Mouse (Mus musculus) macrophage (primary cell): ENCODE results near the gene Reep1. TPM values are rescaled to one million over a fixed set of nuclear protein-coding genes. Genes with fewer than 3 reads are reported as not detected.

Experiments
- H3K27ac ChIP-seq: fragments of 350-480 bp; formaldehyde crosslinking; 2 replicates; pipeline ENCODE4 v1.9.0; 2021
- H3K36me3 ChIP-seq: fragments of 350-480 bp; formaldehyde crosslinking; 2 replicates; pipeline ENCODE4 v1.9.0; 2021; ENCODE audit errors: inconsistent target
- H3K4me3 ChIP-seq: fragments of 350-480 bp; formaldehyde crosslinking; 2 replicates; pipeline ENCODE4 v1.9.0; 2021; ENCODE audit errors: inconsistent target
- H3K79me2 ChIP-seq: fragments of 350-480 bp; formaldehyde crosslinking; 2 replicates; pipeline ENCODE4 v1.9.0; 2021; ENCODE audit errors: inconsistent target
- WGBS: methylation state at CpG from one replicate; pipeline ENCODE4 v1.1.7; 2026; ENCODE audit warnings: inconsistent platforms; ENCODE audit not compliant: missing documents; 5-methylcytosine and 5-hydroxymethylcytosine counted together
- polyA plus RNA-seq: library from polyadenylated mRNA; stranded (reverse); fragments of 250-400 nt; gene quantifications from 3 replicates; pipeline ENCODE4 v1.2.4, GENCODE M21; 2018; ENCODE audit warnings: inconsistent platforms

Gene Reep1
- polyA plus RNA-seq, 1 experiment from 2014 or later: not detected

DNA sequence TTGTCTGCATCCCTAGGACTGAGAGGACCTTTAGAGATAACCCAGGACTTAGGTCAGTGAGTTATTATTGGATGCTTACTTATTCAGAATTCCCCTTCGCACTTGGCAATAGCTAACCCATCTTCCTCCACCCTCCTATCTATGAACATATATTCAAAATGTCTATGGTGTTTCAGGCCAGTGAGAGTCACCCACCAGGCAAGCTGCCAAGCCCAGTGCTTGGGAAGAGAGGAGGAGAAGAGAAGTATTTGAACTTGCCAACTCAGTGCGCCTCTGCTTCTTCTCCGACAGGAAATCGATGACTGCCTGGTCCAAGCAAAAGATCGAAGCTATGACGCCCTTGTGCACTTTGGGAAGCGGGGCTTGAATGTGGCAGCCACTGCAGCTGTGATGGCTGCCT lies 73.1 kb downstream of the Reep1 start:
- no peaks in the 10 kb centered on the region for H3K79me2 ChIP-seq
- no peak overlapping the region for H3K4me3 ChIP-seq
- 95% methylated on average over 7 of the region's 7 CpGs for WGBS

GRCm38 (mm10) chr6:71783165-71783564 lies 75.8 kb downstream of the Reep1 start:
- WGBS: 99% methylated on average over 5 of the region's 5 CpGs
- Histone ChIP-seq H3K36me3 (no peaks in the 10 kb centered on the region), H3K4me3 (no peak overlapping the region), H3K27ac (no peak overlapping the region), H3K79me2 (no peaks in the 10 kb centered on the region)

More for the DNA sequence above, 73.1 kb downstream of the Reep1 start:
- Histone ChIP-seq H3K36me3 (no peaks in the 10 kb centered on the region), H3K27ac (no peak overlapping the region)

DNA sequence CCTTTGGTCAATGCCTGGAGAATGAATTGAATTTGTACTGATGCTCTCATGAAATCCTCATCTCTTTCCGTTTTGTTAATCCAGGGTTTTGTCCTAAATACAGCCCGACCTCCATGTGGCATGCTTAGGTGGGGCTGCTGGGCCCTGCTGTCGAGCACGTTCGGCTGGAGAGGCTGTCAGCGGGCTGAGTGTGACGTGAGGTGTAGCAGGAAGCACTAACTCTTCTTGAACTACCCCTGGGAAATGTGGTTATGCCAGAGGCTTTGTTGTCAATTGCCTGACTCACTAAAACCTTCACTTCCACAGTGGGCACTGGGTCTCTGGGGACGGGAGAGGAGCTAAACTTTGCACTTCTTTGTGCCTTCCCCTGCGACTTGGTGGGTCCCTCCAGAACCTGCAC lies 81.0 kb downstream of the Reep1 start:
- Histone ChIP-seq H3K36me3 (no peaks in the 10 kb centered on the region), H3K4me3 (no peak overlapping the region), H3K27ac (no peak overlapping the region), H3K79me2 (no peaks in the 10 kb centered on the region)
- WGBS: 46% methylated on average over 9 of the region's 9 CpGs

DNA sequence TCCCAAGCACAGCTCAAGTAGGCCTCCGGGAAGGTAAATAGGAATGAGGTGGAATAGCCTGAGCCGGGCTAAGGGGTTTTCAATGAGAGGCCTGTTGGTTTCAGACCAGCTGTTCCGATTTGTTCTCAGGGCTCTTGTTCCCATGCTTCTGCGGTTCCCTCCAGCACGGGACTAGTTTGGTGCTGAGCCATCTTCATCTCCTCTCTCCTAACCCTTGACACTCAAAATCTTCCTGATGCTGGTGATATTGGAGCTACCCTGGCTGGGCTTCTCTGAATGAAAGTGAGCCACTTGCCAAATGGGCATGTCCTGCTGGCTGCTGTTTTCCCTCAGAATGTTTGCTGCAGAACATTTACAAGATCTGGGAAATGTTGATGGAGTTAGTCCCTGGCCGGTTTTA lies 84.4 kb downstream of the Reep1 start:
- 90% methylated on average over 6 of the region's 6 CpGs for WGBS

GRCm38 (mm10) chr6:71799391-71799790 lies 92.0 kb downstream of the Reep1 start:
- H3K27ac ChIP-seq: no peak overlapping the region
- H3K79me2 ChIP-seq: no peaks in the 10 kb centered on the region
- H3K36me3 ChIP-seq: no peaks in the 10 kb centered on the region
- 86% methylated on average over 3 of the region's 3 CpGs for WGBS
- H3K4me3 ChIP-seq: no peak overlapping the region

More for the DNA sequence above, 84.4 kb downstream of the Reep1 start:
- no peak overlapping the region for H3K4me3 ChIP-seq
- no peak overlapping the region for H3K27ac ChIP-seq
- H3K79me2 ChIP-seq: no peaks in the 10 kb centered on the region
- H3K36me3 ChIP-seq: no peaks in the 10 kb centered on the region

GRCm38 (mm10) chr6:71801011-71801713 lies 93.8 kb downstream of the Reep1 start:
- Histone ChIP-seq H3K36me3 (no peaks in the 10 kb centered on the region), H3K79me2 (no peaks in the 10 kb centered on the region), H3K27ac (no peak overlapping the region), H3K4me3 (no peak overlapping the region)
- 67% methylated on average over 7 of the region's 7 CpGs for WGBS

DNA sequence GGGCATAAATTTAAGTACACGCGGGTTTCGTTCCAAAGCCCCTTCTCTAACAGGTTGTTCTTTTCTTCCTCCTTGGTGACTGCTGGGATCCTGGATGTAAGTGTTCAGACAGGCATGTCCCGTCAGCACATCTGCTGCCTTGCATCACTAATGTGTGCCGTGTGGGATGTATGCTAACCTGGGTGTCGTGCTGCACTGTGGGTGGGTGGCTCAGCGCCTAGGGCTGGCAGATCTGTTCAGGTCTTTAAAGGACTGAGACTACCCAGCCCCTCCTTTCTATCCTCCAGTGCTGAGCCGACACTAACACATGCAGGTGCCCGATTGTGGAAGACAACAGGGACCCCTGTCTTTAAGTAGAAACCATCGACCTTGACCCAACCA lies 94.3 kb downstream of the Reep1 start:
- Histone ChIP-seq H3K4me3 (no peak overlapping the region), H3K27ac (no peak overlapping the region), H3K79me2 (no peaks in the 10 kb centered on the region), H3K36me3 (no peaks in the 10 kb centered on the region)
- WGBS: 81% methylated on average over 10 of the region's 10 CpGs

DNA sequence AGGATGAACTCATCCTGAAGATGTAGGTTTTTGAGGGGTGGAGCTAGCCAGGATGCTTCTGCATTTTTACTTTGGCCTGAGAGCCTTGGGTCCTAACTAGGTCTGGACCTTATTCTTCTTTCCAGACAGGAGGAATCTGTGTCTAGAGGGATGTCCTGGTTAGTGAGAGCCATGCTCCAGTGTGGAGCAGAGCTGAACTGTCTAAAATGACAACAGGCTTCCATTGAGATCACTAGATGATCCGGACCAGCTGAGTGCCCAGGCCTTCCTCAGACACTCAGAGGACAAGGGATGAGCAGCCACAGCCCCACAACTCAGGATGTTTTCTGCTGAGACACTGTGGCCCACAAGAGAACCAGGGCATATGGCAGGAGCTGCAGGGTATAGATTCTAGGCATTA lies 96.2 kb downstream of the Reep1 start:
- 89% methylated on average over 1 of the region's 1 CpGs for whole genome bisulfite sequencing
- no peak overlapping the region for H3K27ac ChIP-seq
- H3K36me3 ChIP-seq: no peaks in the 10 kb centered on the region
- H3K79me2 ChIP-seq: no peaks in the 10 kb centered on the region
- no peak overlapping the region for H3K4me3 ChIP-seq

- 18% methylated on average over 12 of the region's 12 CpGs for WGBS
- Histone ChIP-seq H3K36me3 (no peaks in the 10 kb centered on the region), H3K4me3 (no peak overlapping the region), H3K79me2 (no peaks in the 10 kb centered on the region), H3K27ac (no peak overlapping the region)
Observed at GRCm38 (mm10) chr6:71804061-71804829, 96.9 kb downstream of the Reep1 start.

GRCm38 (mm10) chr6:71806713-71807112 lies 99.4 kb downstream of the Reep1 start:
- WGBS: 45% methylated on average over 1 of the region's 1 CpGs
- Histone ChIP-seq H3K36me3 (no peaks in the 10 kb centered on the region), H3K79me2 (no peaks in the 10 kb centered on the region), H3K4me3 (no peak overlapping the region), H3K27ac (no peak overlapping the region)

GRCm38 (mm10) chr6:71809890-71810289 lies 102.5 kb downstream of the Reep1 start:
- Histone ChIP-seq H3K4me3 (no peak overlapping the region), H3K36me3 (peaks cover 2% of the 10 kb centered on the region; the same call in 1 of the 2 replicates), H3K79me2 (no peaks in the 10 kb centered on the region), H3K27ac (no peak overlapping the region)
- WGBS: 94% methylated on average over 9 of the region's 9 CpGs

GRCm38 (mm10) chr6:71812820-71813219 lies 105.5 kb downstream of the Reep1 start:
- H3K36me3 ChIP-seq: peaks cover 30% of the 10 kb centered on the region
- H3K27ac ChIP-seq: no peak overlapping the region

GRCm38 (mm10) chr6:71819764-71820292 lies 112.5 kb downstream of the Reep1 start:
- 89% methylated on average over 5 of the region's 5 CpGs for WGBS
- H3K4me3 ChIP-seq: no peak overlapping the region
- peaks cover 38% of the 10 kb centered on the region for H3K36me3 ChIP-seq
- H3K27ac ChIP-seq: no peak overlapping the region
- H3K79me2 ChIP-seq: peaks cover 40% of the 10 kb centered on the region

More at GRCm38 (mm10) chr6:71812820-71813219, 105.5 kb downstream of the Reep1 start:
- H3K4me3 ChIP-seq: no peak overlapping the region
- no peaks in the 10 kb centered on the region for H3K79me2 ChIP-seq
- WGBS: 94% methylated on average over 2 of the region's 2 CpGs

DNA sequence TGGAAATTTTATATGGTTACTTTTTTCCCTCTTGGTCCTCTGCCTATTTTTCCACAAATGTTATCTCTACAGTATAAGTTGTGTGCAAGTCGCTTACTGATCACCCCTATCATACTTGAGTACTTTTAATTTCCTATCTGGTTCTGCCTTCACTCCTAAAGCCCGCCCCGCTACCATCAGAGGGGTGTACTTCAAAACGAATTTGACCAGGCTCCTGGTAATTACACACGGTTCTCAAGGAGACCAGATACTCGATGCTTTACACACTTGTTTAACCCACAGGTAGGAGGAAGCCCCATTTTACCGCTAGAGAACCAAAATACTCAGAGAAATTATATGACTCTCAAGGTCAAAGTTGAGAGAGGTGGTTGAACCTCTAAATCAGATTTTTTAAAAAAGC lies 115.7 kb downstream of the Reep1 start:
- H3K4me3 ChIP-seq: peak overlapping the region; percentile 97
- peaks cover 40% of the 10 kb centered on the region for H3K79me2 ChIP-seq
- peak overlapping the region; percentile 22; the same call in 1 of the 2 replicates for H3K27ac ChIP-seq
- H3K36me3 ChIP-seq: peaks cover 9% of the 10 kb centered on the region
- 2% methylated on average over 7 of the region's 7 CpGs for WGBS

GRCm38 (mm10) chr6:71823488-71823887 lies 116.1 kb downstream of the Reep1 start:
- WGBS: 0% methylated on average over 19 of the region's 19 CpGs
- Histone ChIP-seq H3K27ac (peak overlapping the region; percentile 22; the same call in 1 of the 2 replicates), H3K36me3 (peaks cover 5% of the 10 kb centered on the region), H3K79me2 (peaks cover 40% of the 10 kb centered on the region), H3K4me3 (peak overlapping the region; percentile 97)
